Mouse (Mus musculus): ENCODE measurements around the gene Bach2.

DNA sequence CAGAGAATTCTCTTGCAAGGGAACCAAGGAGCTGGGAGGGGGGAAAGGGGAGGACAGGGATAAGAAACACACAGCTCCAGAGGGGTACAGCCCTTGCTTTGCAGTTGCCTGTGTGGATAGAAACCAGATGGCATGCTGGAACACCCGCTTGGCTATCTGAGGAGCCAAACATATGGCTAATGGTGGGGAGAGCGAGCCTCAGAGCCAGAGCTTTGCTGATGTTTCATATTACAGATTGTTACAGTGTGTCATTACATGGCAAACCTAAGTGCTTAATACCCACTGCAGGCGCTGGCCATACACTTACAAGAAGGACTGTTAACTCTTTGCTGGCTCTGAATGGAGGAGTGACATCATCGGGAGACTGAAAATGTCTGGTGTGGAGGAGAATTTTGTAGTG lies 64.5 kb downstream of the Bach2 start:
- TF ChIP-seq EP300 (IDR thresholded peaks at IDR 0.05; ENCODE audit: insufficient read depth, low read depth, low read length) (no peak), CTCF (IDR thresholded peaks at IDR 0.05; ENCODE audit: low read depth, low read length) (no peak), POLR2A (IDR thresholded peaks at IDR 0.05; ENCODE audit: insufficient read depth, low read length) (no peak)
